Mouse (Mus musculus): ENCODE measurements around the gene Poldip2.

GRCm38 (mm10) chr11:78471326-78472103 lies 40.5 kb upstream of the Poldip2 start:
- TF ChIP-seq EP300 (IDR thresholded peaks at IDR 0.05; ENCODE audit: low read depth) (no peak), CTCF (IDR thresholded peaks at IDR 0.05; ENCODE audit: low read depth) (no peak)

Measured in liver, postnatal 0 days (tissue).